8 mouse cellular contexts compared by ENCODE assay signal in the genomic region with DNA sequence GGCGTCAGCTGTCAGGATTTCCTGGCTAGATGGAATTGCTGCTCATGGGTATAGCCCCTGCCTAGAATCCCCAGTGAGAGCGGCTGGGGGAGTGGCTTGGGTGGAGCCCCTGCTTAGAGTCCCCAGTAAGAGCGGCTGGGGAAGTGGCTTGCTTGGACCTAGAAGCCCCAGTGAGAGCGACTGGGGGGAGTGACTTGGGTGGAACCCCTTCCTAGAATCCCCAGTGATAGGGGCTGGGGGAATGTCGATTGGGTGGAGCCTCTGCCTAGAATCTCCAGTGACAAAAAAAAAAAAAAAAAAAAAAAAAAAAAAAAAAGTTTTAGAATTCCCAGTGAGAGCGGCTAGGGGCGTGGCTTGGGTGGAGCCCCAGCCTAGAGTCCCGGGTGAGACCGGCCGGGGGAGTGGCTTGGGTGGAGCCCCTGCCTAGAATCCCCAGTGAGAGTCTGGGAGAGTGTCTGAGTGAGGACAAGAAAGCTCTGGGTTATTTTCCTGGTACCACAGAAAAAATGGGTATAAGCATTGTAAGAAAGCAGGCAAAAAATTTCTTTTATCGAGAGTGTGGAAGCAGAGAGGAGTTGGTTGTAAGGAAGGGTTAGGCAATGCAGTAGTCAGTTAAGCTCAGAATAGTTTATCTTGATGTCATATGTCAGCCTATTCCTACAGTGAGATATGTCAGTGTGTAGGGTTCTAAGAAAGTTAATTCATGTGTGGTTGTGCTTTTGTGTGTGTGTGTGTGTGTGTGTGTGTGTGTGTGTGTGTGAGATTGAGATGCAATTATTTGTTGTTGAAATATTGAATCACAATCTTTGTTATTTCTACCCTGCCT. TPM values are rescaled to one million over a fixed set of nuclear protein-coding genes. Genes with fewer than 3 reads are reported as not detected.
DNase-seq lines count a peak whose midpoint lies in the region; ATAC-seq and TF ChIP-seq lines count a peak whose summit lies in the region.

No protein-coding gene starts in this region.

- H3K9ac ChIP-seq in kidney, embryonic 14.5 days (ENCODE audit: low read depth, low read length): no peak overlapping the region
- H3K9ac ChIP-seq in limb, embryonic 13.5 days: no peak overlapping the region
- no peak overlapping the region for H3K9ac ChIP-seq in neural tube, embryonic 14.5 days (replicated peaks; ENCODE audit: low read depth, low read length)

- no peaks in the 10 kb centered on the region for H3K4me1 ChIP-seq in kidney, embryonic 14.5 days (ENCODE audit: control insufficient read depth, insufficient read depth, low read length)
- no peaks in the 10 kb centered on the region for H3K4me1 ChIP-seq in limb, embryonic 13.5 days
- no peaks in the 10 kb centered on the region for H3K4me1 ChIP-seq in neural tube, embryonic 14.5 days (ENCODE audit: control insufficient read depth, insufficient read depth, low read length)

- no peak for TF ChIP-seq CTCF in brain, embryonic 14.5 days (IDR thresholded peaks at IDR 0.05; ENCODE audit: borderline replicate concordance, extremely low read depth, insufficient read depth, insufficient read length)
- TF ChIP-seq CTCF in layer of hippocampus, adult 2 months (conservative IDR thresholded peaks at IDR 0.05): no peak

- no peak overlapping the region for H3K4me3 ChIP-seq in kidney, embryonic 14.5 days (ENCODE audit: low read length)
- no peak overlapping the region for H3K4me3 ChIP-seq in limb, embryonic 13.5 days
- no peak overlapping the region for H3K4me3 ChIP-seq in neural tube, embryonic 14.5 days (ENCODE audit: low read depth, low read length)
- H3K4me3 ChIP-seq in layer of hippocampus, adult 2 months: no peak overlapping the region

- no peak for DNase-seq in kidney, adult 18-20 months
- peak; percentile 40 for DNase-seq in brain, embryonic 14.5 days (ENCODE audit: low read depth)
- no peak for DNase-seq in frontal cortex, postnatal 36 days (ENCODE audit: low spot score in 2 of 2)
- no peak for DNase-seq in layer of hippocampus, adult 2 months (ENCODE audit: low spot score in 2 of 2)

- peak overlapping the region; percentile 26 for H3K4me2 ChIP-seq in kidney, embryonic 14.5 days (replicated peaks; ENCODE audit: low read depth, low read length)
- peak overlapping the region; percentile 36 for H3K4me2 ChIP-seq in limb, embryonic 13.5 days (replicated peaks)
- peak overlapping the region; percentile 4; the same call in 1 of the 2 replicates for H3K4me2 ChIP-seq in neural tube, embryonic 14.5 days (ENCODE audit: low read depth, low read length)

- H3K36me3 ChIP-seq in kidney, embryonic 14.5 days (ENCODE audit: control insufficient read depth, insufficient read depth, low read length): no peaks in the 10 kb centered on the region
- H3K36me3 ChIP-seq in limb, embryonic 13.5 days: no peaks in the 10 kb centered on the region
- no peaks in the 10 kb centered on the region for H3K36me3 ChIP-seq in neural tube, embryonic 14.5 days (ENCODE audit: control insufficient read depth, insufficient read depth, low read length)

- WGBS in kidney, embryonic 14.5 days: under 1% methylated on average over 11 of the region's 11 CpGs
- under 1% methylated on average over 11 of the region's 11 CpGs for WGBS in limb, embryonic 13.5 days
- under 1% methylated on average over 11 of the region's 11 CpGs for WGBS in neural tube, embryonic 14.5 days

- no peaks in the 10 kb centered on the region; the same call in 1 of the 2 replicates for H3K27me3 ChIP-seq in kidney, embryonic 14.5 days (ENCODE audit: control insufficient read depth, insufficient read depth, low read length)
- H3K27me3 ChIP-seq in limb, embryonic 13.5 days: no peaks in the 10 kb centered on the region
- no peaks in the 10 kb centered on the region for H3K27me3 ChIP-seq in neural tube, embryonic 14.5 days (ENCODE audit: control insufficient read depth, insufficient read depth, low read length)

- TF ChIP-seq POLR2A in brain, embryonic 14.5 days (IDR thresholded peaks at IDR 0.05; ENCODE audit: borderline replicate concordance, extremely low read depth, insufficient read depth, insufficient read length, poor library complexity, severe bottlenecking): no peak

- ATAC-seq in kidney, embryonic 14.5 days (ENCODE audit: low FRiP score, low TSS enrichment): peak; percentile 95
- ATAC-seq in granulocyte monocyte progenitor cell, adult 5-6 weeks (replicated peaks; ENCODE audit: poor library complexity, severe bottlenecking): peak; percentile 69
- ATAC-seq in limb, embryonic 13.5 days (ENCODE audit: low FRiP score, low read depth): peak; percentile 87
- peak; percentile 44; the same call in 1 of the 2 replicates for ATAC-seq in neural tube, embryonic 14.5 days (ENCODE audit: low read depth)

- H3K27ac ChIP-seq in kidney, embryonic 14.5 days (ENCODE audit: low read depth, low read length): no peak overlapping the region
- no peak overlapping the region for H3K27ac ChIP-seq in limb, embryonic 13.5 days
- no peak overlapping the region for H3K27ac ChIP-seq in neural tube, embryonic 14.5 days (ENCODE audit: low read depth, low read length)
- no peak overlapping the region for H3K27ac ChIP-seq in layer of hippocampus, adult 2 months

- H3K9me3 ChIP-seq in kidney, embryonic 14.5 days (ENCODE audit: control insufficient read depth, low read length): no peaks in the 10 kb centered on the region
- H3K9me3 ChIP-seq in limb, embryonic 13.5 days: no peaks in the 10 kb centered on the region
- H3K9me3 ChIP-seq in neural tube, embryonic 14.5 days (ENCODE audit: control insufficient read depth, low read length): no peaks in the 10 kb centered on the region

RNA-seq across cellular contexts. Expression of gene Tnfsf9, which starts 13.6 kb away (rescaled TPM):
- polyA plus RNA-seq in kidney, embryonic 14.5 days (2014; fragmentation: Nextera tagmentation; extraction: Ambion mirVana): 9.8 and 10.1 TPM in 2 replicates
- polyA plus RNA-seq in brain, embryonic 14.5 days (2012; rRNA removed): 7.1 and 8.8 TPM in 2 replicates
- total RNA-seq in granulocyte monocyte progenitor cell, adult 5-6 weeks (2014; fragmentation: Nextera tagmentation): 0.28 and 1.1 TPM in 2 replicates
- total RNA-seq in granulocyte monocyte progenitor cell, adult 5-6 weeks (2017): 0.60 and 3.0 TPM in 2 replicates
- polyA plus RNA-seq in limb, embryonic 13.5 days (2015; fragmentation: Nextera tagmentation; extraction: Ambion mirVana): 9.2 and 10.9 TPM in 2 replicates
- polyA plus RNA-seq in neural tube, embryonic 14.5 days (2014; fragmentation: Nextera tagmentation; extraction: Ambion mirVana): 4.8 and 8.4 TPM in 2 replicates
- total RNA-seq in layer of hippocampus, adult 2 months (2021): under 1 TPM; 0.37 to 0.38 TPM

RNA-seq across cellular contexts. Expression of gene Cd70, which starts 30.8 kb away (rescaled TPM):
- polyA plus RNA-seq in kidney, embryonic 14.5 days (2014; fragmentation: Nextera tagmentation; extraction: Ambion mirVana): not detected in 2 replicates
- 0.55 and 0.82 TPM in 2 replicates for polyA plus RNA-seq in brain, embryonic 14.5 days (2012; rRNA removed)
- not detected in 2 replicates for total RNA-seq in granulocyte monocyte progenitor cell, adult 5-6 weeks (2014; fragmentation: Nextera tagmentation)
- not detected in 2 replicates for total RNA-seq in granulocyte monocyte progenitor cell, adult 5-6 weeks (2017)
- polyA plus RNA-seq in limb, embryonic 13.5 days (2015; fragmentation: Nextera tagmentation; extraction: Ambion mirVana): not detected in 2 replicates
- 0.44 and 2.3 TPM in 2 replicates for polyA plus RNA-seq in neural tube, embryonic 14.5 days (2014; fragmentation: Nextera tagmentation; extraction: Ambion mirVana)
- total RNA-seq in layer of hippocampus, adult 2 months (2021): not detected

RNA-seq across cellular contexts. Expression of gene Tubb4a, which starts 31.2 kb away (rescaled TPM):
- 23.3 and 23.8 TPM in 2 replicates for polyA plus RNA-seq in kidney, embryonic 14.5 days (2014; fragmentation: Nextera tagmentation; extraction: Ambion mirVana)
- 182 and 314 TPM in 2 replicates for polyA plus RNA-seq in brain, embryonic 14.5 days (2012; rRNA removed)
- not detected in 2 replicates for total RNA-seq in granulocyte monocyte progenitor cell, adult 5-6 weeks (2014; fragmentation: Nextera tagmentation)
- total RNA-seq in granulocyte monocyte progenitor cell, adult 5-6 weeks (2017): not detected in 2 replicates
- 16.3 and 17.5 TPM in 2 replicates for polyA plus RNA-seq in limb, embryonic 13.5 days (2015; fragmentation: Nextera tagmentation; extraction: Ambion mirVana)
- polyA plus RNA-seq in neural tube, embryonic 14.5 days (2014; fragmentation: Nextera tagmentation; extraction: Ambion mirVana): 347 and 373 TPM in 2 replicates
- total RNA-seq in layer of hippocampus, adult 2 months (2021): 100 to 1,000 TPM; 558 TPM

RNA-seq across cellular contexts. Expression of gene Dennd1c, which starts 40.4 kb away (rescaled TPM):
- 3.4 and 4.4 TPM in 2 replicates for polyA plus RNA-seq in kidney, embryonic 14.5 days (2014; fragmentation: Nextera tagmentation; extraction: Ambion mirVana)
- 5.4 and 6.3 TPM in 2 replicates for polyA plus RNA-seq in brain, embryonic 14.5 days (2012; rRNA removed)
- total RNA-seq in granulocyte monocyte progenitor cell, adult 5-6 weeks (2014; fragmentation: Nextera tagmentation): 24.7 and 27.1 TPM in 2 replicates
- 2.9 and 3.0 TPM in 2 replicates for total RNA-seq in granulocyte monocyte progenitor cell, adult 5-6 weeks (2017)
- 1.1 TPM in 2 replicates for polyA plus RNA-seq in limb, embryonic 13.5 days (2015; fragmentation: Nextera tagmentation; extraction: Ambion mirVana)
- polyA plus RNA-seq in neural tube, embryonic 14.5 days (2014; fragmentation: Nextera tagmentation; extraction: Ambion mirVana): 3.2 and 4.3 TPM in 2 replicates
- 1 to 10 TPM; 1.4 to 2.0 TPM for total RNA-seq in layer of hippocampus, adult 2 months (2021)

RNA-seq across cellular contexts. Expression of gene Slc25a23, which starts 59.1 kb away (rescaled TPM):
- polyA plus RNA-seq in kidney, embryonic 14.5 days (2014; fragmentation: Nextera tagmentation; extraction: Ambion mirVana): 12.9 and 13.2 TPM in 2 replicates
- polyA plus RNA-seq in brain, embryonic 14.5 days (2012; rRNA removed): 71.2 and 111 TPM in 2 replicates
- 15.2 and 23.8 TPM in 2 replicates for total RNA-seq in granulocyte monocyte progenitor cell, adult 5-6 weeks (2014; fragmentation: Nextera tagmentation)
- total RNA-seq in granulocyte monocyte progenitor cell, adult 5-6 weeks (2017): 1.6 and 1.7 TPM in 2 replicates
- 5.5 and 6.5 TPM in 2 replicates for polyA plus RNA-seq in limb, embryonic 13.5 days (2015; fragmentation: Nextera tagmentation; extraction: Ambion mirVana)
- polyA plus RNA-seq in neural tube, embryonic 14.5 days (2014; fragmentation: Nextera tagmentation; extraction: Ambion mirVana): 37.2 and 48.9 TPM in 2 replicates
- total RNA-seq in layer of hippocampus, adult 2 months (2021): 100 to 1,000 TPM; 373 to 393 TPM

Comparison
In these comparisons a context has a peak if more than half of its experiments do, and no peak if none do; other contexts are left out.
1. ATAC-seq: peak in every context shown above with its lines; median percentile 95 in kidney, embryonic 14.5 days; 87 in limb, embryonic 13.5 days; 69 in granulocyte monocyte progenitor cell, adult 5-6 weeks; 44 in neural tube, embryonic 14.5 days.